Mouse (Mus musculus) naive thymus-derived CD4-positive, alpha-beta T cell, adult 2 months (primary cell): ENCODE data around the gene Prkaa1.
"Not testable (repeated sequence)": the region's sequence is repeated elsewhere in the genome, so short reads cannot be mapped to it uniquely, and the experiment has no call there.

Experiments
- DNase-seq: peaks from one replicate; pipeline ENCODE4 v3.0.0-alpha.2; 2011; ENCODE audit warnings: low read depth

The Prkaa1 gene

GRCm38 (mm10) chr15:5129111-5129805 lies 14.4 kb upstream of the Prkaa1 start:
- DNase-seq = no peak

- not testable (repeated sequence) for DNase-seq
Observed at GRCm38 (mm10) chr15:5130887-5131668, 12.6 kb upstream of the Prkaa1 start.

- no peak for DNase-seq
Observed at GRCm38 (mm10) chr15:5133301-5133700, 10.4 kb upstream of the Prkaa1 start.

- DNase-seq = no peak
Observed at GRCm38 (mm10) chr15:5134179-5134578, 9.5 kb upstream of the Prkaa1 start.

GRCm38 (mm10) chr15:5134945-5135483 lies 8.6 kb upstream of the Prkaa1 start:
- no peak for DNase-seq

DNA sequence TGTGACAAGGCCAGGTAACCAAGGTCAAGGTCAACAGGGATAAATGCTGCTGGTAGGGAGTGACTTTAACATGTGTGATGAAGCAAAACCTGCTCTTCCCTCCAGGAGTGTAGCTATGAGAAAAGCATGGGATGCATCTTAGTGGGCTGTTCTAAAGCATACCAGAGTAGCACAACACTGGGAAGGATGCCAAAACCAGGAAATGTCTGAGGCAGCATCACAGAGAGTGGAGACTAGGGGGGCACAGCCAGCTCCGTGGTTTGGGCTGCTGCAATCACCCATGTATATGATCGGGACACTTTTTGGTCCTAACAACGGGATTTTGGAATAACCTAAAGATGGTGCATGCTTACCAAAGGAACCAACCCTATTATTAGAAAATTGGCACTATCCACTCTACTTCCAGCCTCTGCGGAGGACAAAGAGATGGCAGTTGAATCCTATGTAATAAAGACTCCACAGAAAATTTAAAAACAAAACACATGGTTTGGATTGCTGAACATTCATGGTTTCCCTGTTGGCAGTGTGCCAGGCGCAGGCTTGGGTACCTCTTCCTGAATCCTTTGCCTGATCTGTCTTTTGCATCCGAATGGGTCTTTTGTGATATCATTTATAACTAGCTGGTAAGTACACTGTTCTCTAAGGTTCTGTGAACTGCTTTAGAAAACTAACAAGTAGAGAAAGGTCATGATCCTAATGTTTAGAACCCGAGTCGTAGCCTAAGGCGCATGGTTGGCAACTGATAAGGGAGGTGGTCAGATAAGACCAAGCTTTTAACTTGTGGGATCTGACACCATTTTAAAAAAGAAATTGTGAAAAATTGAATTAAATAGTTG lies 5.4 kb upstream of the Prkaa1 start:
- no peak for DNase-seq

- no peak for DNase-seq
Observed at GRCm38 (mm10) chr15:5139366-5139765, 4.3 kb upstream of the Prkaa1 start.

GRCm38 (mm10) chr15:5139863-5140262 lies 3.8 kb upstream of the Prkaa1 start:
- no peak for DNase-seq

DNA sequence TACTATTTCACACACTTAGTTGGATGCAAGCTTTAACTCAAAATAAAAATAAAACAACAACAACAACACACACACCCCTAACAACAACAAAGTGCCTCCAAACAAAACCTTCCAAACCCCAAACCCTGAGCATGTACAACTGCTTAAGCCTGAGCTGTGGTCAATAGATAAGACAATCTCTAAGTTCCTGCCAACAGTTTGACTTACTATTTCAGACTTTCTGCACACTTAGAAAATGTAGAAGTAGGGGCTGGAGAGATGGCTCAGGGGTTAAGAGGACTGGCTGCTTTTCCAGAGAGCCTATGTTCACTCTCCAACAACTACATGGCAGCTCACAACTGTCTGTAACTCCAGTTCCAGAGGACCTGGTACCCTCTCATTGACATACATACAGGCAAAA lies 3.3 kb upstream of the Prkaa1 start:
- DNase-seq = no peak

GRCm38 (mm10) chr15:5142047-5142446 lies 1.6 kb upstream of the Prkaa1 start:
- DNase-seq = no peak

DNA sequence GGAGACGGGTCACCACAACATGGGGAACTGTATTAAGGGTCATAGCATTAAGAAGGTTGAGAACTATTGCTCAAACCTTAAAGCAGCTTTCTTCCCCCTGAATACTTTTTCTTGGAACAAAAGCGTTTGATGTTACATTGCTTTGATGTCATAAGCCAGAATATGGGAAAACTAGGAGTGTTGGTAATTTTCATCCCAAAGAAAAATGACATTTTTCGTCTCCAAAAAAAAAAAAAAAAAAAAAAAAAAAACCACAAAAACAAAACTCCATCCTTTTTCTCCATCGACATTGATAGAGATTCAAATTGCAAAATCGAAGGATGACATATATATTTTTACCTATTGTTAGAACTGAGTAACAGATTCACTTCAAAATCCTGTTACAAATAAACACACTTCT lies 947 bp upstream of the Prkaa1 start:
- DNase-seq = no peak

DNA sequence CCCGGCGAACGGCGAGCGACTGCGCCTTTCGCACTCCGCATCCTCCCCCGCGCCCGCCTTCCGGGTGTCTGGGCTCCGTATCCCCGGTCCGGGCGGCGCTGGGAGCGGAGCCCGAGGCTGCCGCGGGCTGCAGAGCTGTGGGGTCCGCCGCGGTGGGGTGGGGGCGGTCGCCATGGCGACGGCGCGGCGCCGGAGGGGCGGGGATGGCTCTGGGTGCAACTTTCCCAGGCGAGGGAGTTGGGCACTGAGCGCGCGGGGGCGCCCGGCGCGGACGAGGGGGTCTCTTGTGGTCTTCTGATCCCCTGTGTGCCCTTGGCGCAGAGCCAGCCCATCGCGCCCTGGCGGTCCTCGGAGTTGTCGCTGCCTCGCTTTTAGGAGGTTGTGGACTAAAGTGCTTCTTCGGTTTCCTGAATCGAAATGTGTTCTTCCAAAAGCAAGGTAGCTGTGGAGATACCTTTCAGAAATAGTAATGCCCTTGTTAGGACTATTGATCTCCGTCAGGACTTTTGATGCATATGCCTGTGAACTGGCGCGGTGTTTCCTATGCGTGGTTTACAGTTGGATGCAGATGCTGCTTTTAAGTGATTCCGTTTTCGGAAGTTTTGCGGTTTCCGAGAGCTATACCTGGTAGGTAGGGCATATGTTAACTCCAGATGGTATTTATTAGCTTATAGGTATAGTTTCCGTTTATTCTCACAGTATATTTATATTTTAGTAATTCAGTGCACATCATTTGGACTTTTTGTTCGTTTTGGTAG lies 539 bp downstream of the Prkaa1 start:
- peak; percentile 64 for DNase-seq

DNA sequence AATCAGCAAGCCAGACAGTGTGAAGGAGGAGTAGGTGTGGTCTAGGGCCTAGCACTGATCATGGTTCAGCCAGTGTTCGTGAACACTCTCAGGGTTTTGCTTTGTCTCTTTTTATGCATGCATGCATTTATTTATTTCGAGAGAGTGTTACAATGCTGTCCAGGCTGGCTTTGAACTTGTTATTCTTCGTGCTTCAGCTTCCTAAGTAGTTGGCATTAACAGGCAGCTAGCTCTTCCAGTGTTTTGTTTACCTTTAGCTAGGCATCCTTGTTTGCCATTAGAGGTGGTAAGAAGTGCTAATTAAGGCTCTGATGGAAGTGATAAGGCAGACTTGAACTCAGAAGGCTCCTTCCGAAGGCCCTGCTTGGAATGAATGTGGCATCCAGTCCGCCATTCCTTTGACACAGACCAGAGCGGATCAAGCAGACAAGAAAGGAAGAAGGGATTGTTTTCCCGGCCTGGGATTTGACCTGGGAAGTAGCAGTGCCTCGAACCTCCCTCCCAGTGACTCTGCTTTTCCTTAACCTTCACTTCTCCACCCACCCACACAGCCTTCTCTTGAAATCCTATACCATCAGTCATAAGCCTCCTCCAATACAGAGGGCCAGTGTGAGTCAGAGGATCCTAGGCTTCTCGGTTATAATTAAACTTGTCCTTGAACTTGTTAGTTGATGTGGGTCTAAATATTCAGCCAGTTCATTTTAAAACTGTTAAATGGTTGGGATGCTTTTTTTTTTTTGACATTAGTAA lies 1.7 kb downstream of the Prkaa1 start:
- no peak for DNase-seq

GRCm38 (mm10) chr15:5149187-5149586 lies 5.5 kb downstream of the Prkaa1 start:
- no peak for DNase-seq

- no peak for DNase-seq
Observed at GRCm38 (mm10) chr15:5152171-5152570, 8.5 kb downstream of the Prkaa1 start.

GRCm38 (mm10) chr15:5154621-5155020 lies 11.0 kb downstream of the Prkaa1 start:
- no peak for DNase-seq

DNA sequence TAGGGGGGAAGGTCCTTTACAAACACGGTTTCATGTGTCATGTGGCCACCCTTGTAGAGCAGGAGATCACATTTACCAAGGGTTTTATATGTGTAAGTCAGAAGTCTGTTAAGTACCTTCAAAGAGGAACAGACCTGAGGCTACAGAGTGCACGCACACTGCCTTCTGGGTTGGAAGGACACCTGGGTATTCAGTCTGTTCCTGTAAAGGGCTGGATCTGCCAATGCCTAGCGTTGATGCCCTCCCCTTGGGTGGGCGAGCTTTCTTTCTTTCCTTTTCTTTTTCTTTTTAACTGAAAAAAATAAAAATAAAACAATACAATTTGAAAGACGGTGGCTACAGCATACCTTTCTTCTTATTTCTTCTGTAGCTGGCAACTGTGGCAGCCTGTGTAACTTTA lies 11.4 kb downstream of the Prkaa1 start:
- DNase-seq = no peak

GRCm38 (mm10) chr15:5156355-5156754 lies 12.7 kb downstream of the Prkaa1 start:
- DNase-seq = no peak

DNA sequence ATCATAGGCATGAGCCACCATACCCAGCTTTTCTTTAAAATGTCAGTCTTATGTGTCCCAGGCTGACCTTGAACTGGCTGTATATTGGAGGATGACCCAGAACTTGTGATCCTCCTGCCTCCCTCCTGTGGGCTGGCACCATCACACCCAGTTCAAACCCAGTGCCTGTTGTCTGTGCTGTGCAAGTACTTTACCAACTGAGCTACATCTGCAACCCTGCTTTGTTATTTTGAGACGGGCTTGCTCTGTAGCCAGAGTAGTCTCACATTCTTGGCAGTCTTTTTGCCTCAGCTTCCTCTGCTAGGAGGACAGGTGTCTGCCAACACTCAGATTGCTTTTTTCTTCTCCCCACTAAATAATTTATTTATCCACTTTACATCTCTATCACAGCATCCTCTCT lies 13.7 kb downstream of the Prkaa1 start:
- DNase-seq = no peak

GRCm38 (mm10) chr15:5158827-5159226 lies 15.2 kb downstream of the Prkaa1 start:
- DNase-seq = no peak
